Mouse (Mus musculus) forebrain, embryonic 16.5 days (tissue): ENCODE data around the gene Igf2bp3. TPM values are rescaled to one million over a fixed set of nuclear protein-coding genes. Genes with fewer than 3 reads are reported as not detected.
A peak's percentile ranks its signal among the peaks of the same experiment; 100 is the strongest.
"Not testable (repeated sequence)": the region's sequence is repeated elsewhere in the genome, so short reads cannot be mapped to it uniquely, and the experiment has no call there.

ENCODE experiments used
- ATAC-seq: fragments of 200-750 bp; cut with Nextera tagmentation; 2 replicates; pipeline ENCODE4 v1.8.0; 2017; ENCODE audit warnings: mild to moderate bottlenecking, moderate library complexity
- H3K27ac ChIP-seq: fragments of 300-500 bp; sonication (generic); 2 replicates; pipeline ENCODE4 v1.5.1; 2014; ENCODE audit warnings: low read length, control low read depth
- H3K27me3 ChIP-seq: fragments of 300-500 bp; sonication (generic); replicated peaks from 2 replicates; pipeline ENCODE4 v1.6.1; 2014; ENCODE audit warnings: low read length; ENCODE audit not compliant: control insufficient read depth, insufficient read depth
- H3K36me3 ChIP-seq: fragments of 300-500 bp; sonication (generic); 2 replicates; pipeline ENCODE4 v1.6.1; 2014; ENCODE audit not compliant: control insufficient read depth, insufficient read depth
- H3K4me1 ChIP-seq: fragments of 300-500 bp; sonication (generic); replicated peaks from 2 replicates; pipeline ENCODE4 v1.6.1; 2014; ENCODE audit warnings: low read length; ENCODE audit not compliant: control insufficient read depth, insufficient read depth
- H3K4me2 ChIP-seq: fragments of 300-500 bp; sonication (generic); 2 replicates; pipeline ENCODE4 v1.6.1; 2014; ENCODE audit warnings: mild to moderate bottlenecking, low read length, control low read depth
- H3K4me3 ChIP-seq: fragments of 300-500 bp; sonication (generic); replicated peaks from 2 replicates; pipeline ENCODE4 v1.5.1; 2014; ENCODE audit warnings: mild to moderate bottlenecking, low read length, control low read depth
- H3K9ac ChIP-seq: fragments of 300-500 bp; sonication (generic); replicated peaks from 2 replicates; pipeline ENCODE4 v1.6.1; 2014; ENCODE audit warnings: low read depth, low read length, control low read depth
- H3K9me3 ChIP-seq: fragments of 300-500 bp; sonication (generic); 2 replicates; pipeline ENCODE4 v1.6.1; 2016; ENCODE audit warnings: low read length; ENCODE audit not compliant: control insufficient read depth
- WGBS: fragments of 180-500 bp; shearing (Covaris S2); extraction: QIAGEN DNeasy Blood & Tissue Kit; methylation state at CpG from one replicate; pipeline ENCODE4 v1.1.7; 2014; 5-methylcytosine and 5-hydroxymethylcytosine counted together
- polyA plus RNA-seq: library from polyadenylated mRNA; unstranded; fragments of >200 nt; fragmentation: Nextera tagmentation; extraction: Ambion mirVana; gene quantifications from 2 replicates; pipeline ENCODE4 v1.2.1, GENCODE M21; 2015

Gene Igf2bp3
- 34.1 and 39.0 TPM in 2 replicates for polyA plus RNA-seq

GRCm38 (mm10) chr6:49214928-49215747 lies at the start of gene Igf2bp3:
Gene Igf2bp3, minus strand, starts transcription at chr6:49214957.
- H3K27me3 ChIP-seq: no peaks in the 10 kb centered on the region
- H3K9me3 ChIP-seq: no peaks in the 10 kb centered on the region
- peak; percentile 81 for ATAC-seq
- H3K9ac ChIP-seq: peak within 1 kb of the TSS; percentile 90
- peaks cover 42% of the 10 kb centered on the region for H3K4me1 ChIP-seq
- under 1% methylated on average over 66 of the region's 68 CpGs for WGBS
- H3K36me3 ChIP-seq: no peaks in the 10 kb centered on the region
- H3K4me3 ChIP-seq: peak within 1 kb of the TSS; percentile 78
- peak within 1 kb of the TSS; percentile 91 for H3K4me2 ChIP-seq
- H3K27ac ChIP-seq: peak within 1 kb of the TSS; percentile 97

GRCm38 (mm10) chr6:49264446-49264845 lies 49.7 kb upstream of the Igf2bp3 start:
- H3K4me3 ChIP-seq, H3K9ac ChIP-seq, H3K27ac ChIP-seq, H3K36me3 ChIP-seq, H3K27me3 ChIP-seq, ATAC-seq, H3K9me3 ChIP-seq: not testable (repeated sequence)
- 92% methylated on average over 7 of the region's 7 CpGs for WGBS
- peak overlapping the region; percentile 82; the same call in 1 of the 2 replicates for H3K4me2 ChIP-seq
- H3K4me1 ChIP-seq: peaks cover 19% of the 10 kb centered on the region

- Histone ChIP-seq H3K9me3 (no peaks in the 10 kb centered on the region), H3K9ac (peak within 1 kb of the TSS; percentile 100), H3K27me3 (no peaks in the 10 kb centered on the region), H3K36me3 (no peaks in the 10 kb centered on the region), H3K27ac (peak within 1 kb of the TSS; percentile 99), H3K4me2 (peak within 1 kb of the TSS; percentile 82), H3K4me1 (peaks cover 19% of the 10 kb centered on the region), H3K4me3 (peak within 1 kb of the TSS; percentile 100)
- under 1% methylated on average over 39 of the region's 39 CpGs for WGBS
- ATAC-seq: peak; percentile 98
Observed at GRCm38 (mm10) chr6:49263847-49264243, 49.1 kb upstream of the Igf2bp3 start, which contains the start of gene Tra2a. Gene Tra2a, minus strand, starts transcription at chr6:49264033.

GRCm38 (mm10) chr6:49263081-49263846 lies 48.5 kb upstream of the Igf2bp3 start:
- peaks cover 19% of the 10 kb centered on the region for H3K4me1 ChIP-seq
- peak overlapping the region; percentile 100 for H3K9ac ChIP-seq
- peak overlapping the region; percentile 99 for H3K27ac ChIP-seq
- peak overlapping the region; percentile 82 for H3K4me2 ChIP-seq
- no peaks in the 10 kb centered on the region for H3K9me3 ChIP-seq
- H3K36me3 ChIP-seq: no peaks in the 10 kb centered on the region
- no peaks in the 10 kb centered on the region for H3K27me3 ChIP-seq
- WGBS: under 1% methylated on average over 56 of the region's 71 CpGs
- ATAC-seq: peak; percentile 77
- peak overlapping the region; percentile 100 for H3K4me3 ChIP-seq

GRCm38 (mm10) chr6:49262421-49262820 lies 47.7 kb upstream of the Igf2bp3 start:
- Histone ChIP-seq H3K36me3 (no peaks in the 10 kb centered on the region), H3K27ac (no peak overlapping the region), H3K4me2 (peak overlapping the region; percentile 82), H3K9ac (peak overlapping the region; percentile 100), H3K4me1 (peaks cover 19% of the 10 kb centered on the region), H3K9me3 (no peaks in the 10 kb centered on the region), H3K4me3 (peak overlapping the region; percentile 100), H3K27me3 (no peaks in the 10 kb centered on the region)
- no peak for ATAC-seq
- under 1% methylated on average over 9 of the region's 9 CpGs for WGBS

GRCm38 (mm10) chr6:49259711-49260110 lies 45.0 kb upstream of the Igf2bp3 start:
- Histone ChIP-seq H3K27me3 (no peaks in the 10 kb centered on the region), H3K9ac (no peak overlapping the region)

GRCm38 (mm10) chr6:49257880-49258279 lies 43.1 kb upstream of the Igf2bp3 start:
- Histone ChIP-seq H3K9ac (no peak overlapping the region), H3K27ac (no peak overlapping the region), H3K4me3 (no peak overlapping the region), H3K36me3 (no peaks in the 10 kb centered on the region), H3K4me2 (no peak overlapping the region), H3K27me3 (no peaks in the 10 kb centered on the region), H3K9me3 (no peaks in the 10 kb centered on the region), H3K4me1 (peaks cover 17% of the 10 kb centered on the region)
- ATAC-seq: no peak
- 96% methylated on average over 2 of the region's 2 CpGs for WGBS

More at GRCm38 (mm10) chr6:49259711-49260110, 45.0 kb upstream of the Igf2bp3 start:
- ATAC-seq: no peak
- Histone ChIP-seq H3K9me3 (no peaks in the 10 kb centered on the region), H3K27ac (no peak overlapping the region), H3K4me2 (no peak overlapping the region), H3K4me3 (no peak overlapping the region), H3K36me3 (no peaks in the 10 kb centered on the region), H3K4me1 (peaks cover 19% of the 10 kb centered on the region)
- 62% methylated on average over 5 of the region's 5 CpGs for WGBS

- Histone ChIP-seq H3K4me1 (no peaks in the 10 kb centered on the region; the same call in 1 of the 2 replicates), H3K4me2 (no peak overlapping the region), H3K27me3 (no peaks in the 10 kb centered on the region), H3K36me3 (peaks cover 16% of the 10 kb centered on the region), H3K27ac (no peak overlapping the region), H3K4me3 (no peak overlapping the region), H3K9me3 (no peaks in the 10 kb centered on the region), H3K9ac (no peak overlapping the region)
- WGBS: 93% methylated on average over 8 of the region's 8 CpGs
- no peak for ATAC-seq
Observed at GRCm38 (mm10) chr6:49252207-49252606, 37.5 kb upstream of the Igf2bp3 start.

- Histone ChIP-seq H3K27me3 (no peaks in the 10 kb centered on the region), H3K4me3 (no peak overlapping the region), H3K27ac (no peak overlapping the region), H3K4me1 (no peaks in the 10 kb centered on the region; the same call in 1 of the 2 replicates), H3K4me2 (no peak overlapping the region), H3K9ac (no peak overlapping the region), H3K36me3 (peaks cover 22% of the 10 kb centered on the region), H3K9me3 (no peaks in the 10 kb centered on the region)
- ATAC-seq: no peak
- 96% methylated on average over 2 of the region's 2 CpGs for WGBS
Observed at GRCm38 (mm10) chr6:49251199-49251598, 36.4 kb upstream of the Igf2bp3 start.
